Mouse (Mus musculus): Measurements from ENCODE around the gene Rbm44. TPM values are rescaled to one million over a fixed set of nuclear protein-coding genes. Genes with fewer than 3 reads are reported as not detected.

The Rbm44 gene
- total and polyA plus RNA-seq, 3 experiments = not detected

- no peak for TF ChIP-seq NELFE (IDR thresholded peaks at IDR 0.05; ENCODE audit: low read depth, low read length)
- TF ChIP-seq ETS1 (IDR thresholded peaks at IDR 0.05; ENCODE audit: low read depth, low read length) = peak; percentile 45; the same call in 1 of the 2 replicates
- TF ChIP-seq SMC3 (IDR thresholded peaks at IDR 0.05; ENCODE audit: low read depth, low read length) = no peak
- TF ChIP-seq HCFC1 (IDR thresholded peaks at IDR 0.05; ENCODE audit: low read depth, low read length) = no peak
- TF ChIP-seq MYB (IDR thresholded peaks at IDR 0.05; ENCODE audit: low read depth, low read length) = peak; percentile 96
- peak; percentile 30; the same call in 1 of the 2 replicates for TF ChIP-seq GATA1 (IDR thresholded peaks at IDR 0.05; ENCODE audit: low read depth, low read length)
- no peak for TF ChIP-seq ZMIZ1 (IDR thresholded peaks at IDR 0.05; ENCODE audit: low read depth, low read length)
- no peak for TF ChIP-seq MEF2A (IDR thresholded peaks at IDR 0.05; ENCODE audit: extremely low read depth, insufficient replicate concordance, low read depth, low read length, poor library complexity, severe bottlenecking)
- no peak for TF ChIP-seq RAD21 (IDR thresholded peaks at IDR 0.05; ENCODE audit: low read depth, low read length)
- TF ChIP-seq JUND (IDR thresholded peaks at IDR 0.05; ENCODE audit: low read depth, low read length) = no peak
- no peak for TF ChIP-seq MAX (IDR thresholded peaks at IDR 0.05; ENCODE audit: low read length)
- TF ChIP-seq ELF1 (IDR thresholded peaks at IDR 0.05; ENCODE audit: low read depth, low read length) = no peak
- no peak for TF ChIP-seq CHD2 (IDR thresholded peaks at IDR 0.05; ENCODE audit: low read length)
- peak; percentile 25; the same call in 1 of the 2 replicates for TF ChIP-seq MXI1 (IDR thresholded peaks at IDR 0.05; ENCODE audit: low read depth, low read length)
These were observed 31.1 kb downstream of the Rbm44 start (continued) for GRCm38 (mm10) chr1:91176026-91176425.

GRCm38 (mm10) chr1:91176871-91177270 lies 32.0 kb downstream of the Rbm44 start:
- Histone ChIP-seq H3K4me1 (ENCODE audit: control insufficient read depth in 1 of 2, insufficient read depth in 2 of 2, low read length in 2 of 2) (peaks cover 20 to 38% of the 10 kb centered on the region in 2 experiments), H3K27me3 (ENCODE audit: control insufficient read depth in 1 of 2, insufficient read depth in 2 of 2, low read length in 2 of 2) (no peaks in the 10 kb centered on the region), H3K9me3 (replicated peaks; ENCODE audit: insufficient read depth, low read length) (no peaks in the 10 kb centered on the region), H3K27ac (ENCODE audit: control insufficient read depth, low read depth, low read length) (peak overlapping the region; percentile 42; the same call in 1 of the 2 replicates), H3K4me3 (ENCODE audit: control insufficient read depth in 1 of 2, insufficient read depth in 1 of 2, low read depth in 2 of 2, low read length in 2 of 2) (no peak overlapping the region), H3K9ac (ENCODE audit: control insufficient read depth, low read depth, low read length, poor library complexity, severe bottlenecking) (no peak overlapping the region), H3K36me3 (ENCODE audit: control insufficient read depth in 1 of 2, insufficient read depth in 2 of 2, low read length in 2 of 2) (peaks cover 0 to 17% of the 10 kb centered on the region in 2 experiments; a peak in 2 of 4 replicates), H3K79me2 (ENCODE audit: control insufficient read depth, insufficient read depth, low read length, poor library complexity) (no peaks in the 10 kb centered on the region)
- no peak for TF ChIP-seq BHLHE40 (IDR thresholded peaks at IDR 0.05; ENCODE audit: borderline replicate concordance, low read depth, low read length)
- TF ChIP-seq MXI1 (IDR thresholded peaks at IDR 0.05; ENCODE audit: low read depth, low read length) = no peak
- TF ChIP-seq CTCF (IDR thresholded peaks at IDR 0.05 in 2 of 3, conservative IDR thresholded peaks at IDR 0.05 in 1 of 3; ENCODE audit: control insufficient read depth in 1 of 3, insufficient read depth in 1 of 3, low read depth in 2 of 3, low read length in 3 of 3, poor library complexity in 1 of 3, severe bottlenecking in 1 of 3) = no peak
- TF ChIP-seq ZKSCAN1 (IDR thresholded peaks at IDR 0.05; ENCODE audit: low read depth, low read length) = no peak
- no peak for TF ChIP-seq RAD21 (IDR thresholded peaks at IDR 0.05; ENCODE audit: low read depth, low read length)
- TF ChIP-seq MEF2A (IDR thresholded peaks at IDR 0.05; ENCODE audit: extremely low read depth, insufficient replicate concordance, low read depth, low read length, poor library complexity, severe bottlenecking) = no peak
- TF ChIP-seq MYB (IDR thresholded peaks at IDR 0.05; ENCODE audit: low read depth, low read length) = no peak
- TF ChIP-seq CHD1 (IDR thresholded peaks at IDR 0.05; ENCODE audit: low read depth, low read length) = no peak
- TF ChIP-seq USF1 (IDR thresholded peaks at IDR 0.05; ENCODE audit: low read depth, low read length) = no peak
- DNase-seq (ENCODE audit: low read depth, low spot score) = no peak
